Comparison of ENCODE assay signal across 8 mouse cellular contexts in genomic region chr7:79660291-79661150, GRCm38 (mm10). TPM values are rescaled to one million over a fixed set of nuclear protein-coding genes. Genes with fewer than 3 reads are reported as not detected.
A peak's percentile ranks its signal among the peaks of the same experiment; 100 is the strongest.
DNase-seq lines count a peak whose midpoint lies in the region; ATAC-seq and TF ChIP-seq lines count a peak whose summit lies in the region.

No protein-coding gene starts in this region.

- no peaks in the 10 kb centered on the region for H3K36me3 ChIP-seq in spleen, adult 2 months (ENCODE audit: control insufficient read depth, insufficient read depth, low read length)
- no peaks in the 10 kb centered on the region for H3K36me3 ChIP-seq in hindbrain, embryonic 12.5 days
- H3K36me3 ChIP-seq in midbrain, embryonic 11.5 days (ENCODE audit: control insufficient read depth, insufficient read depth, low read length): no peaks in the 10 kb centered on the region

- no peak for TF ChIP-seq POLR2A in spleen, adult 2 months (IDR thresholded peaks at IDR 0.05; ENCODE audit: low read depth, low read length)

- peak overlapping the region; percentile 69 for H3K9ac ChIP-seq in hindbrain, embryonic 12.5 days
- H3K9ac ChIP-seq in midbrain, embryonic 11.5 days (ENCODE audit: low read length): peak overlapping the region; percentile 90

- H3K27ac ChIP-seq in spleen, adult 2 months (ENCODE audit: insufficient read depth, low read length): no peak overlapping the region
- no peak overlapping the region for H3K27ac ChIP-seq in hindbrain, embryonic 12.5 days
- peak overlapping the region; percentile 40; the same call in 1 of the 2 replicates for H3K27ac ChIP-seq in midbrain, embryonic 11.5 days (ENCODE audit: low read depth, low read length)

- H3K4me1 ChIP-seq in spleen, adult 2 months (ENCODE audit: control insufficient read depth, insufficient read depth, insufficient read length): peaks cover 3% of the 10 kb centered on the region
- H3K4me1 ChIP-seq in hindbrain, embryonic 12.5 days: peaks cover 29% of the 10 kb centered on the region
- peaks cover 25% of the 10 kb centered on the region for H3K4me1 ChIP-seq in midbrain, embryonic 11.5 days (ENCODE audit: control insufficient read depth, insufficient read depth, low read length)

- H3K9me3 ChIP-seq in hindbrain, embryonic 12.5 days (replicated peaks): no peaks in the 10 kb centered on the region
- H3K9me3 ChIP-seq in midbrain, embryonic 11.5 days (ENCODE audit: control insufficient read depth, low read length): no peaks in the 10 kb centered on the region

- H3K27me3 ChIP-seq in spleen, adult 2 months (ENCODE audit: control insufficient read depth, insufficient read depth, low read length): no peaks in the 10 kb centered on the region
- H3K27me3 ChIP-seq in hindbrain, embryonic 12.5 days: no peaks in the 10 kb centered on the region
- H3K27me3 ChIP-seq in midbrain, embryonic 11.5 days (ENCODE audit: control insufficient read depth, insufficient read depth, low read length): no peaks in the 10 kb centered on the region

- ATAC-seq in hindbrain, embryonic 12.5 days (ENCODE audit: low FRiP score): peak; percentile 57
- ATAC-seq in midbrain, embryonic 11.5 days (ENCODE audit: low FRiP score): peak; percentile 28; the same call in 1 of the 2 replicates

- H3K4me2 ChIP-seq in hindbrain, embryonic 12.5 days (replicated peaks): peak overlapping the region; percentile 97
- peak overlapping the region; percentile 89 for H3K4me2 ChIP-seq in midbrain, embryonic 11.5 days

- H3K4me3 ChIP-seq in spleen, adult 2 months (ENCODE audit: extremely low read depth, insufficient read depth, insufficient read length): peak overlapping the region; percentile 73
- H3K4me3 ChIP-seq in hindbrain, embryonic 12.5 days: peak overlapping the region; percentile 70
- peak overlapping the region; percentile 98 for H3K4me3 ChIP-seq in midbrain, embryonic 11.5 days (ENCODE audit: low read depth, low read length)

- TF ChIP-seq CTCF in spleen, adult 2 months (IDR thresholded peaks at IDR 0.05; ENCODE audit: extremely low read depth, insufficient read depth, insufficient read length, insufficient replicate concordance): no peak

- DNase-seq in cerebellum, adult 11 months: peak; percentile 2
- no peak for DNase-seq in cerebellum, adult 8-10 months
- DNase-seq in spleen, adult 2 months (ENCODE audit: low read depth in 1 of 2, low spot score in 2 of 2): no peak
- no peak for DNase-seq in spleen, adult 18-20 months
- DNase-seq in midbrain, embryonic 11.5 days (ENCODE audit: low spot score, missing footprints): peak; percentile 95
- DNase-seq in natural killer cell, adult 2 months (ENCODE audit: low spot score in 2 of 2): no peak
- DNase-seq in adipocyte (ENCODE audit: low spot score): no peak

- under 1% methylated on average over 70 of the region's 73 CpGs for WGBS in spleen, adult 2 months
- WGBS in hindbrain, embryonic 12.5 days: under 1% methylated on average over 73 of the region's 73 CpGs
- WGBS in midbrain, embryonic 11.5 days: under 1% methylated on average over 70 of the region's 73 CpGs

RNA-seq across cellular contexts. Expression of gene Ticrr, which starts 0.5 kb away (rescaled TPM):
- polyA plus RNA-seq in spleen, adult 2 months (2012; rRNA removed): 1.2 and 1.5 TPM in 2 replicates
- polyA plus RNA-seq in hindbrain, embryonic 12.5 days (2016; fragmentation: Nextera tagmentation; extraction: Ambion mirVana): 8.9 and 9.2 TPM in 2 replicates
- polyA plus RNA-seq in midbrain, embryonic 11.5 days (2014; fragmentation: Nextera tagmentation; extraction: Ambion mirVana): 14.8 and 16.0 TPM in 2 replicates

RNA-seq across cellular contexts. Expression of gene Rhcg, which starts 43.1 kb away (rescaled TPM):
- polyA plus RNA-seq in spleen, adult 2 months (2012; rRNA removed): 0.07 TPM in 1 of 2 replicates, not detected in the other
- polyA plus RNA-seq in hindbrain, embryonic 12.5 days (2016; fragmentation: Nextera tagmentation; extraction: Ambion mirVana): 1.4 and 2.3 TPM in 2 replicates
- 0.41 and 0.75 TPM in 2 replicates for polyA plus RNA-seq in midbrain, embryonic 11.5 days (2014; fragmentation: Nextera tagmentation; extraction: Ambion mirVana)

RNA-seq across cellular contexts. Expression of gene Kif7, which starts 55.0 kb away (rescaled TPM):
- polyA plus RNA-seq in spleen, adult 2 months (2012; rRNA removed): 0.98 and 1.4 TPM in 2 replicates
- 6.7 and 6.9 TPM in 2 replicates for polyA plus RNA-seq in hindbrain, embryonic 12.5 days (2016; fragmentation: Nextera tagmentation; extraction: Ambion mirVana)
- polyA plus RNA-seq in midbrain, embryonic 11.5 days (2014; fragmentation: Nextera tagmentation; extraction: Ambion mirVana): 2.8 and 4.7 TPM in 2 replicates

Comparison
In these comparisons a context has a peak if more than half of its experiments do, and no peak if none do; other contexts are left out.
1. DNase-seq: peak in cerebellum, adult 11 months (single experiment) and midbrain, embryonic 11.5 days (single experiment); none in cerebellum, adult 8-10 months (single experiment), spleen, adult 2 months (0 of 2), spleen, adult 18-20 months (0 of 2), natural killer cell, adult 2 months (0 of 2) and adipocyte (single experiment).
2. Peak in every context shown above with its lines, with median percentiles within 50 percentile points of each other: H3K4me3 ChIP-seq.